Mouse (Mus musculus) stomach, postnatal 0 days (tissue): ENCODE results near the gene Zmiz1. TPM values are rescaled to one million over a fixed set of nuclear protein-coding genes. Genes with fewer than 3 reads are reported as not detected.

Source experiments
- ATAC-seq: fragments of 200-750 bp; cut with Nextera tagmentation; 2 replicates; pipeline ENCODE4 v1.8.0; 2017; ENCODE audit not compliant: low FRiP score, low TSS enrichment
- DNase-seq: peaks from one replicate; pipeline ENCODE4 v3.0.0-alpha.2; 2016; ENCODE audit warnings: low spot score
- H3K27ac ChIP-seq: fragments of 300-500 bp; sonication (generic); replicated peaks from 2 replicates; pipeline ENCODE4 v1.5.1; 2014; ENCODE audit warnings: mild to moderate bottlenecking, control low read depth
- H3K27me3 ChIP-seq: fragments of 300-500 bp; sonication (generic); 2 replicates; pipeline ENCODE4 v1.6.1; 2014; ENCODE audit warnings: low read length; ENCODE audit not compliant: control insufficient read depth, insufficient read depth
- H3K36me3 ChIP-seq: fragments of 300-500 bp; sonication (generic); 2 replicates; pipeline ENCODE4 v1.6.1; 2014; ENCODE audit warnings: low read length, mixed read lengths; ENCODE audit not compliant: control insufficient read depth, insufficient read depth
- H3K4me1 ChIP-seq: fragments of 300-500 bp; sonication (generic); replicated peaks from 2 replicates; pipeline ENCODE4 v1.6.1; 2014; ENCODE audit warnings: antibody characterized with exemption; ENCODE audit not compliant: control insufficient read depth, insufficient read depth
- H3K4me2 ChIP-seq: fragments of 300-500 bp; sonication (generic); replicated peaks from 2 replicates; pipeline ENCODE4 v1.6.1; 2014; ENCODE audit warnings: low read depth, mild to moderate bottlenecking, control low read depth, moderate library complexity
- H3K4me3 ChIP-seq: fragments of 300-500 bp; sonication (generic); 2 replicates; pipeline ENCODE4 v1.5.1; 2014; ENCODE audit warnings: low read depth, low read length, control low read depth
- H3K9ac ChIP-seq: fragments of 300-500 bp; sonication (generic); 2 replicates; pipeline ENCODE4 v1.6.1; 2014; ENCODE audit warnings: mild to moderate bottlenecking, low read length, control low read depth, mixed read lengths
- H3K9me3 ChIP-seq: fragments of 300-500 bp; sonication (generic); 2 replicates; pipeline ENCODE4 v1.6.1; 2016; ENCODE audit warnings: low read length; ENCODE audit not compliant: control insufficient read depth
- CTCF ChIP-seq: IDR thresholded peaks from 2 replicates; pipeline ENCODE4 v1.5.1; 2016; ENCODE audit warnings: antibody characterized with exemption, low read depth, mild to moderate bottlenecking, moderate library complexity
- EP300 ChIP-seq: optimal IDR thresholded peaks from 2 replicates; pipeline ENCODE3; 2016; ENCODE audit warnings: antibody characterized with exemption
- WGBS: fragments of 180-500 bp; shearing (Covaris S2); extraction: QIAGEN DNeasy Blood & Tissue Kit; methylation state at CpG from one replicate; pipeline ENCODE4 v1.1.7; 2014; 5-methylcytosine and 5-hydroxymethylcytosine counted together
- polyA plus RNA-seq: library from polyadenylated mRNA; unstranded; fragments of >200 nt; fragmentation: Nextera tagmentation; extraction: Ambion mirVana; gene quantifications from 2 replicates; pipeline ENCODE4 v1.2.1, GENCODE M21; 2015

The Zmiz1 gene
- polyA plus RNA-seq, 1 experiment from 2014 or later = 13.0 TPM

DNA sequence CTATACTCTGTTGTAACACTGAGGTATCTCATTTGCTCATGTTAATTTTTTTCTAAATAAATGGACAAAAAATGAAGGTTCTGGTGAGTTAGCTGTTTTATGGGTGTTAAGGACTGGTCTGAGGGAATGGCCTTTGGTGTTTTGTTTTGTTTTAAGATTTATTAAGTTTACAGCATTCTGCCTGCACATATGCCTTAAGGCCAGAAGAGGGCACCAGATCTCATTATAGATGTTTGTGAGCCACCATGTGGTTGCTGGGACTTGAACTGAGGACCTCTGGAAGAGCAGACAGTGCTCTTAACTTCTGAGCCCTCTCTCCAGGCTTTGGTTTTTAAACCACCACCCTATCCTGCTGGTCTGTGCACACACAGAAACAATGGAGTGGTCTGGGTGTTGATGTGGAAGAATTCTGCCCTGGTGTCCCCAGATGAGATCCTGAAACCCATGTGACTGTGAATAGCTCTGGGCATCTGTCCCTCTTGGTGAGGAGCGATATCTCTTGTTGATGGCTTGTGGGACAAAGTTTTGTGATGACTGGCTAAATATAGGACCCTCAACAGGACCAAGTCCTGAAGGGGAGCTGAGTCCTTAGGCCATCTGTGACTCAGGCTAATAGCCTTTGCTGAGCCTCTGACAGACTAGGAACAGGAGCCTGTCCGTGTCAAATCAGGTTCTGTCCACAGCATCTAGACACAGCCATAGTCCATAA lies 207.8 kb downstream of the Zmiz1 start:
- Histone ChIP-seq H3K4me3 (no peak overlapping the region), H3K4me1 (no peaks in the 10 kb centered on the region), H3K9ac (no peak overlapping the region), H3K27ac (no peak overlapping the region), H3K9me3 (no peaks in the 10 kb centered on the region), H3K27me3 (no peaks in the 10 kb centered on the region), H3K4me2 (no peak overlapping the region), H3K36me3 (peaks cover 17% of the 10 kb centered on the region)
- TF ChIP-seq EP300 (no peak), CTCF (peak; percentile 71)
- WGBS = 93% methylated on average over 2 of the region's 2 CpGs
- DNase-seq (no peak), ATAC-seq (no peak)

DNA sequence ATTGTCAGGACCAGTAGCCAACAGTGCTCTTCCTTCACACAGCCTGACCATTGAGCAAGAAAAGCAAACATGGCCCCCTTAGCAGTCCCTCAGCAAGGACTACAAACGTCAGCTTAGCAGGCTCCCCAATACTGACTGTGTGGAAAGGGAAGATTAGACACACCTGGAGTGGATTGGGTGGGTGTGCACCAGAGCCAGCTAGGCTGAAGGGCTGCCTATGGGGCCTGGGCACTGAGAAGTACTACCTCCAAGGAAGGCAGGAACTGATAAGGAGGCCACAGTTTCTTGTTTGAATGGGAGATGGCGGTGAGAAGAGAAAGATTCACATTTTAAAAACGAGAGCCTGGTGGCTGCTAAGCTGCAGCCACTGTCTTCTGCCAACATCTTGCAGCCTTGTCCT lies 208.6 kb downstream of the Zmiz1 start:
- H3K4me3 ChIP-seq = no peak overlapping the region
- peaks cover 12% of the 10 kb centered on the region for H3K36me3 ChIP-seq
- DNase-seq = no peak
- H3K9me3 ChIP-seq = no peaks in the 10 kb centered on the region
- H3K27ac ChIP-seq = no peak overlapping the region
- H3K27me3 ChIP-seq = no peaks in the 10 kb centered on the region
- H3K9ac ChIP-seq = no peak overlapping the region
- no peak for TF ChIP-seq EP300
- TF ChIP-seq CTCF = no peak
- no peaks in the 10 kb centered on the region for H3K4me1 ChIP-seq
- no peak for ATAC-seq
- WGBS = 52% methylated on average over 3 of the region's 3 CpGs
- H3K4me2 ChIP-seq = no peak overlapping the region

DNA sequence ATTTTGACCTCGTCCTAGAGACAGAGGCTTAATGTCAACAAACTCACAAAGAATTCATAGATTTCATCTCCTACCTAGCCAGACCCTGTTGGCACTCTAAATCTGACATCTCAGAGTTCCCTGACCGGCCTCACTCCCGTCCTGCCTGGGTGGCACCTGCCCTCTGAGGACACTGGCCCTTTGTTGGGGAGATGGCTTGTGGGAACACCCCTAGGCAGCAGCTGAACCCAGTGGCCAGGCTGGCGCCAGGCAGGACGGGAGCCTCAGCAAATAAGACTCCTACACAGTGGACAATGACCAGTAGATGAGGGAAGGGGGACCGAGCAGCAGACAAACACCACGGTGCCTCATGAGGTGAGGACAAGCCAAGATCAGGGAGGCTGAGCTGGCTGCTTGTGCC lies 220.6 kb downstream of the Zmiz1 start:
- no peaks in the 10 kb centered on the region for H3K36me3 ChIP-seq
- no peak overlapping the region for H3K4me3 ChIP-seq
- no peaks in the 10 kb centered on the region for H3K27me3 ChIP-seq
- TF ChIP-seq EP300 (no peak), CTCF (no peak)
- ATAC-seq = no peak
- no peaks in the 10 kb centered on the region for H3K9me3 ChIP-seq
- no peak overlapping the region for H3K27ac ChIP-seq
- H3K4me2 ChIP-seq = no peak overlapping the region
- H3K9ac ChIP-seq = no peak overlapping the region
- DNase-seq = peak; percentile 28
- no peaks in the 10 kb centered on the region for H3K4me1 ChIP-seq
- WGBS = 56% methylated on average over 7 of the region's 7 CpGs

- Histone ChIP-seq H3K9me3 (no peaks in the 10 kb centered on the region), H3K27me3 (no peaks in the 10 kb centered on the region), H3K4me2 (no peak overlapping the region), H3K9ac (no peak overlapping the region), H3K4me3 (no peak overlapping the region), H3K27ac (no peak overlapping the region), H3K36me3 (no peaks in the 10 kb centered on the region), H3K4me1 (peaks cover 7% of the 10 kb centered on the region; the same call in 1 of the 2 replicates)
- DNase-seq (peak; percentile 45), ATAC-seq (peak; percentile 84)
- TF ChIP-seq CTCF = no peak
- no peak for TF ChIP-seq EP300
- 42% methylated on average over 6 of the region's 6 CpGs for WGBS
These were observed 223.0 kb downstream of the Zmiz1 start for GRCm38 (mm10) chr14:25682020-25682419.

GRCm38 (mm10) chr14:25686216-25686945 lies 227.4 kb downstream of the Zmiz1 start:
- Histone ChIP-seq H3K9me3 (no peaks in the 10 kb centered on the region), H3K27me3 (no peaks in the 10 kb centered on the region), H3K36me3 (no peaks in the 10 kb centered on the region), H3K9ac (no peak overlapping the region), H3K4me2 (no peak overlapping the region), H3K27ac (peak overlapping the region; percentile 86), H3K4me1 (peaks cover 7% of the 10 kb centered on the region), H3K4me3 (no peak overlapping the region)
- DNase-seq (peak; percentile 58), ATAC-seq (peak; percentile 78)
- TF ChIP-seq EP300 (no peak), CTCF (no peak)
- 51% methylated on average over 7 of the region's 7 CpGs for WGBS
